ENCODE assay signal across 7 mouse cellular contexts in the genomic region with DNA sequence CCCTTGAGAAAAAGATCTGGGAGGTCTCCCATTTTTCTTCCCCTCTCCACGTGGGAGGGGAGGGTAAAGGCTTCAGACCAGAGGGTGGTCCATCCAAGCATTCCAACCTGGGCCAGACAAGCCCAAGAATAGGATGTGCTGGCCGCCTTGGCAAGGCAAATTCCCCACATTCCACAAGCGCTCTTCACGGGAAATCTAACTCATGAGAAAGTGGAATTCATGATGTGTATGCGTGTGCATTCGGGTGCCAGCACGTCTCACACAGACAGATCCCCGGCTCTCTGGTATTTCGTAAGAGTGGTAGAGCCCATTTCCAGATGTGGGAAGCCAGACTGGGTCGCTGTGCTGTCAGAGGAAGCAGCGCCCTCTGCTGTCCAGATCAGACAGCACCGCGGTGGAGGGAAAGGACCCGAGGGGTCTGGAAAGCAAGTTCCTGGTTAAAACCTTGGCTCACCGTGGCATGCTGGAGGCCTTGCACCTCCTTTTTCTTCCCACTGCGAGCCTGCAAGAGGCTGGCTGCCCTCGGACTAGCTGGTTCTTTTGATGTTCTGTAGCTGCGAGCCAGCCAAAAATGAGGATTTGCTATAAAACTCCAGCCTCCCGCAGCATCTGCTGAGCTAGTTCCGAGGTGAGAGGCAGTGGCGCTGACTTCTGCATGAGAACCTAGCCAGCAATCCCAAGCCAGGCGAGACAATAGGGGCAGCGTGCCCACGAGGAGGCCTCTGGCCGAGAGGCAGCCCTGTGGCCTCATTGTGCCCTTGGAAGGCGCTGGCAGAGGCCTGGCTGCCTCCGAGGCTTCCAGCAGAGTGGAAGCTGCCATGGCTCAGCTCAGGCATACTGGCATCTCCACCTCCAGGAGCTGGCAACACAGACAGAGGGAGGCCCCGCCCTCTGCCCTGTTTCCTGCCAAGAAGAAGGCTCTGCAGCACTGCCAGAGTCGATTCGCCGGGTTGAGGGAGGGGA.
DNase-seq lines count a peak whose midpoint lies in the region; ATAC-seq lines count a peak whose summit lies in the region.

No protein-coding gene starts in this region.

- peak overlapping the region; percentile 93 for H3K27ac ChIP-seq in intestine, embryonic 16.5 days (ENCODE audit: low read length)
- H3K27ac ChIP-seq in midbrain, embryonic 11.5 days (ENCODE audit: low read depth, low read length) = peak overlapping the region; percentile 58

- H3K9me3 ChIP-seq in intestine, embryonic 16.5 days (ENCODE audit: control insufficient read depth, low read length) = no peaks in the 10 kb centered on the region
- H3K9me3 ChIP-seq in midbrain, embryonic 11.5 days (ENCODE audit: control insufficient read depth, low read length) = no peaks in the 10 kb centered on the region

- DNase-seq in adrenal gland, adult 8-10 months = peak; percentile 89
- DNase-seq in embryo, embryonic 9.5 days (ENCODE audit: extremely low spot score) = peak; percentile 94
- DNase-seq in gastrocnemius, postnatal 4 days (ENCODE audit: low spot score in 2 of 2) = peak; percentile 88 to 94
- peak; percentile 89 for DNase-seq in left cerebral cortex, postnatal 36 days (ENCODE audit: low spot score in 2 of 2)
- peak; percentile 99 for DNase-seq in midbrain, embryonic 11.5 days (ENCODE audit: low spot score, missing footprints)
- DNase-seq in skeletal muscle tissue, adult 2 months (ENCODE audit: low read depth, low spot score) = peak; percentile 93

- peak overlapping the region; percentile 75 for H3K9ac ChIP-seq in intestine, embryonic 16.5 days (ENCODE audit: low read depth, low read length)
- H3K9ac ChIP-seq in midbrain, embryonic 11.5 days (ENCODE audit: low read length) = peak overlapping the region; percentile 46

- WGBS in intestine, embryonic 16.5 days = under 1% methylated on average over 31 of the region's 31 CpGs
- under 1% methylated on average over 31 of the region's 31 CpGs for WGBS in midbrain, embryonic 11.5 days

- H3K4me1 ChIP-seq in intestine, embryonic 16.5 days (ENCODE audit: control insufficient read depth, insufficient read depth, low read length) = peaks cover 38% of the 10 kb centered on the region
- peaks cover 12% of the 10 kb centered on the region for H3K4me1 ChIP-seq in midbrain, embryonic 11.5 days (ENCODE audit: control insufficient read depth, insufficient read depth, low read length)

- H3K4me2 ChIP-seq in intestine, embryonic 16.5 days (ENCODE audit: low read depth, low read length) = peak overlapping the region; percentile 95
- peak overlapping the region; percentile 49 for H3K4me2 ChIP-seq in midbrain, embryonic 11.5 days

- H3K27me3 ChIP-seq in intestine, embryonic 16.5 days (replicated peaks; ENCODE audit: control insufficient read depth, insufficient read depth, low read length) = no peaks in the 10 kb centered on the region
- no peaks in the 10 kb centered on the region; the same call in 1 of the 2 replicates for H3K27me3 ChIP-seq in midbrain, embryonic 11.5 days (ENCODE audit: control insufficient read depth, insufficient read depth, low read length)

- peak; percentile 71 for ATAC-seq in intestine, embryonic 16.5 days
- ATAC-seq in midbrain, embryonic 11.5 days (ENCODE audit: low FRiP score) = peak; percentile 79

- intact Hi-C loops in left cerebral cortex, postnatal 36 days (cut with DNase I) = loop anchor here (2.0 to 5.0 kb wide), 4 partner anchors 46 to 294 kb away; a partner anchor contains a TSS

- peak overlapping the region; percentile 53 for H3K4me3 ChIP-seq in intestine, embryonic 16.5 days (ENCODE audit: low read length)
- H3K4me3 ChIP-seq in midbrain, embryonic 11.5 days (ENCODE audit: low read depth, low read length) = peak overlapping the region; percentile 34

- H3K36me3 ChIP-seq in intestine, embryonic 16.5 days (ENCODE audit: control insufficient read depth, insufficient read depth, low read length) = no peaks in the 10 kb centered on the region
- no peaks in the 10 kb centered on the region for H3K36me3 ChIP-seq in midbrain, embryonic 11.5 days (ENCODE audit: control insufficient read depth, insufficient read depth, low read length)

Comparison
In these comparisons a context has a peak if more than half of its experiments do, and no peak if none do; other contexts are left out.
1. Peak in every context shown above with its lines: DNase-seq, ATAC-seq, H3K4me3 ChIP-seq and H3K27ac ChIP-seq.